Mouse (Mus musculus) induced T-regulatory cell, adult 2 months (primary cell): ENCODE results near the gene Vmn1r232.

Source experiments
- DNase-seq: peaks from one replicate; pipeline ENCODE4 v3.0.0-alpha.2; 2012; ENCODE audit warnings: low read depth

The Vmn1r232 gene

GRCm38 (mm10) chr17:20919614-20920013, at the start of gene Vmn1r232:
Gene Vmn1r232, minus strand, starts transcription at chr17:20919714.
- no peak for DNase-seq

GRCm38 (mm10) chr17:20966681-20967080, 47.2 kb upstream of the Vmn1r232 start:
- no peak for DNase-seq

GRCm38 (mm10) chr17:20965421-20965820, 45.9 kb upstream of the Vmn1r232 start:
- no peak for DNase-seq

- no peak for DNase-seq
These were observed 40.9 kb upstream of the Vmn1r232 start for GRCm38 (mm10) chr17:20960386-20960785.

GRCm38 (mm10) chr17:20946636-20947035, 27.1 kb upstream of the Vmn1r232 start:
- peak; percentile 37 for DNase-seq

GRCm38 (mm10) chr17:20946026-20946565, 26.6 kb upstream of the Vmn1r232 start:
- DNase-seq: no peak

GRCm38 (mm10) chr17:20944985-20945891, 25.7 kb upstream of the Vmn1r232 start, which contains the start of gene Ppp2r1a:
Gene Ppp2r1a, plus strand, starts transcription at chr17:20945311.
- DNase-seq: peak; percentile 100

- DNase-seq: peak; percentile 70
These were observed 24.7 kb upstream of the Vmn1r232 start for GRCm38 (mm10) chr17:20944226-20944625.

GRCm38 (mm10) chr17:20904991-20905390, 14.5 kb downstream of the Vmn1r232 start, which contains the start of gene Vmn1r231:
Gene Vmn1r231, minus strand, starts transcription at chr17:20905091.
- no peak for DNase-seq
